Mouse (Mus musculus) WW6 (cell line): ENCODE measurements around the gene Morf4l2.
"Not testable (repeated sequence)": the region's sequence is repeated elsewhere in the genome, so short reads cannot be mapped to it uniquely, and the experiment has no call there.

Experiments used
- DNase-seq: peaks from one replicate; pipeline ENCODE4 v3.0.0-alpha.2; 2013; ENCODE audit warnings: low read depth, low spot score

Morf4l2 gene

DNA sequence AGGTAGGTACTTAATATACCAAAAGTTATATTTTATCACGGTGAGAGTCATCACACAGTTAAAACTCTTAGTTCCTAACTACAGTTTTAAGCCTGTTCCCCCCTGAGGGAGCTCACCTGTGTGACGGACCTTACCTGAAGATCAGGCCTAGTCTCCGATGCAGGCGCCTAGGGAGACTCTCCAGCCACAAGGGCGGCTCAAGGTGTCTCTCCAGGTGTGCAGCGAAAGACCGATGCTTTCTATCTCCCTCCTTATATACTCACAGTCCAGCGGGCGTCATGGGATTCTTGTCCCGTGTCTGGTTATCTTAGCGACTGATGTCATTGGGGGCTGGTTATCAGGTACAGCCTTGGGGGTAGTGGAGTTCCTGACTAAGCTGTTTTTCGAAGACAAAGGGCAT, at the start of gene Morf4l2:
TSS of gene Morf4l2 (minus strand) at position 232 of the 400 bp plus-strand sequence.
- no peak for DNase-seq

DNA sequence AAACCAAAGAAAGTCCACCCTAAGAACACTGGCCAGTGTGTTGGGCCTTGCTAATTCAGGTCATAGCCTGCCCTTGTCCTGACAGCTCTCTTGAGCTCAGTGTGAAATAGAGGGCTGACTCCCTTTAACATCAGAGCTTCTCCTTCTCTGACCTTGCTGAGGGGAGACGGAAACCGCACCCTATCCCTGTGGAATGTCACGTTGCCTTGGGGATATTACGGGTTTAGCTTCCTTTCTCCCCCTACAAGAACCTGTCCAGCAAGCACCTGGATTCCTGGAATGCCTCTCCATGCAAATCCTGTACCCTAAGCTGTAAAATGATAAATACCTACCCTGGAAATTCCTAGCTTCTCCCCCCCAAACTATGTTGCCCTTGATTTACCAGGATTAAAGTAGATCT, 46.0 kb upstream of the Morf4l2 start:
- DNase-seq: peak; percentile 13

- DNase-seq: no peak
These were observed 36.6 kb upstream of the Morf4l2 start, which contains the start of gene Glra4 for GRCm38 (mm10) chrX:136780041-136780440. Glra4 (minus strand) TSS chrX:136780141.

GRCm38 (mm10) chrX:136779262-136779661, 35.8 kb upstream of the Morf4l2 start:
- DNase-seq: no peak

DNA sequence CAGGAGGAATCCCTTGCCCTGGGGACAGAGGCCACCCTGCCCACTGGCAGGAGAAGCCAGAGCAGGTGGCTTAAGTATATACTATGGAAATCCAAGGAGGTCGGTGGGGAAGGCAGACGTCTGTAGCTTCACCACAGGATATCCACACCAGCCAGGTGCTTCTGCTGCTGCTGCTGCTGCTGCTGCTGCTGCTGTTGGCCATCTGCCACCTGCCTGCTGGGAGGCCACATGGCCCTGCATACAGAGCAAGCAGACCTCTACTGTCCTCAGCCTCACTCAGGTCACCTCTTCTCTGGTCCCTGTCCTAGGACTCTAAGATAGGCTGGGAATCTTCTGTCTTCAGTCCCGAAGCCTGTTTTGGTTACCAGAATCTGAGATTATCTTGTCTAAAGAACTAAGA, 34.6 kb upstream of the Morf4l2 start:
- no peak for DNase-seq

- no peak for DNase-seq
These were observed 29.5 kb upstream of the Morf4l2 start for GRCm38 (mm10) chrX:136773035-136773434.

GRCm38 (mm10) chrX:136761103-136762074, 17.9 kb upstream of the Morf4l2 start:
- no peak for DNase-seq

- DNase-seq: no peak
These were observed 12.0 kb upstream of the Morf4l2 start for GRCm38 (mm10) chrX:136755464-136755863.

- no peak for DNase-seq
These were observed 5.8 kb upstream of the Morf4l2 start for GRCm38 (mm10) chrX:136749329-136749728.

DNA sequence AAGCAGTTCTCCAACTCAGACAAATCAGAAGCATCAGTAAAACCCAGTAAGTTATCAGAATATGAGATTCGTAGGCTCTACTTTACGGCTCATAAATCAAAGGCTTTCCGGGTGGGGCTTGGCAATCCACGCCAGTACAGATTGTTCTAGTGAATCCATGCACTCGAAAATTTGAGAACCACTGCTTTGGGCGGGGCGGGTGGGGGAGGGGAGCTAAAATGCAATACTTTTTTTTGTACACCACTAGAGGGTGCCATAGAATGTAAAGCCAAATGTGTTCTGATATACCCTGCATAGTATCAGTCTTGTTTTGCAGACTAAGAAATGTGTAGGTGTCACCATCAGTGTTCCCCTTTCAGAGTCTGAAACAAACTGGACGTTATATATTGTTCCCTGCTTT, 1.2 kb upstream of the Morf4l2 start:
- no peak for DNase-seq

- DNase-seq: no peak
These were observed 808 bp downstream of the Morf4l2 start for GRCm38 (mm10) chrX:136742661-136743103.

DNA sequence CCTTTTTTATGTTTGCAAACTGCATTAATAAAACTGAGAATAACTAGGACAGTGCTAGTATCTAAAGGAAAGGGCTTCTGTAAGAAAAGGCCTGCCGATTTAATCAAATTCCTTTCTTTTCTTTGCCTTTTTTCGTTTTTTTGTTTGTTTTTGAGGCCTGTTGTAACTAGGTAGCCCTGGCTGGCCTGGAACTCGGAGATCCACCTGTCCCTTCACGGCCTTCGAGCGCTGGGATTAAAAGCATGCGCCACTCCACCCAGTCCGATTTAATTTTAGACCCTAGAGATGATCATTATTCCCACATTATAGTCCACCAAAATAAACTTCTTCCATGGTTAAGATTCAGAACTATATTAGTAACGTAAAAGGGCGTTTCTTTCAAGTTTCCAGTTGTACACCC, 1.2 kb downstream of the Morf4l2 start:
- no peak for DNase-seq

- no peak for DNase-seq
These were observed 1.8 kb downstream of the Morf4l2 start for GRCm38 (mm10) chrX:136741651-136742201.

DNA sequence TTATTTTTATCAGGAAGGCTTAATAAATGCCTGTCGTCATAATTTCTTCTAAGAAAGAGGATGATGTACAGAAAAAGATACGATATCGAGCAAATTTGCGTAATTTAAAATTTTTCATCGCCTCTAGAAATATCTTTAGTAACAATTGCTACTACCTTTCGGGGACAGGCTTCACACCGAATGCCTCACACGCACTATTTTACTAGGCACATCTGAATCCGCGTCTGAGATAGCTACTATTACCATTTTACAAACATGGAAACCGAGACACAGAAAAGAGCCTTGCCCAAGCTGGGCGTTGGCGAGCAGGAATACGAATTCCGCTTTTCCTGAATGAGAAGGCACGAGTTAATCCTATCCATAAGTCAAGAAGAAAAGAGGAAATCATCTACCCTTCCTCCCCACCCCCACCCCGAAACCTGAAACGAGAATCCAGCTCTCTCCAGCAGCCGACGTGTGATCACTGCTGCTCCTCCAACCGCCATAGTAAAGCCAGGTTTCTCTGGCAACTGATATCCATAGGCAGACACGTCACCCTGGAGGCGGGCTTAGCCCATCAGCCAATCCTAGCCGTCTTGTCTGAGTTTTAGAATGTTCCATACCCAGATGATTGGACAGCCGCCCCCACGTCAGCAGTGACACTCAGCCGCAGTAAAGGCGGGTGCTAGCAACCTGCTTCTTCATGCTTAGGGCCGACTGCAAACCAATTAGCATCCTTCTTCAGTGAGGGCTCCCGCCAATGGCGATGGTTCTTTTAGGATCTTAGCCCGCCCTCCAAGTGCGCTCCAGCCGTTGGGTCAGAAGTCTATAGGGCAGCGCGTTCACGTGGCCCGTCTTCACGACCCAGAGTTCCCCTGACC, 2.5 kb downstream of the Morf4l2 start:
- DNase-seq: peak; percentile 80

- DNase-seq: no peak
These were observed 3.3 kb downstream of the Morf4l2 start for GRCm38 (mm10) chrX:136740087-136740790.

- DNase-seq: no peak
These were observed 11.5 kb downstream of the Morf4l2 start for GRCm38 (mm10) chrX:136732016-136732415.

DNA sequence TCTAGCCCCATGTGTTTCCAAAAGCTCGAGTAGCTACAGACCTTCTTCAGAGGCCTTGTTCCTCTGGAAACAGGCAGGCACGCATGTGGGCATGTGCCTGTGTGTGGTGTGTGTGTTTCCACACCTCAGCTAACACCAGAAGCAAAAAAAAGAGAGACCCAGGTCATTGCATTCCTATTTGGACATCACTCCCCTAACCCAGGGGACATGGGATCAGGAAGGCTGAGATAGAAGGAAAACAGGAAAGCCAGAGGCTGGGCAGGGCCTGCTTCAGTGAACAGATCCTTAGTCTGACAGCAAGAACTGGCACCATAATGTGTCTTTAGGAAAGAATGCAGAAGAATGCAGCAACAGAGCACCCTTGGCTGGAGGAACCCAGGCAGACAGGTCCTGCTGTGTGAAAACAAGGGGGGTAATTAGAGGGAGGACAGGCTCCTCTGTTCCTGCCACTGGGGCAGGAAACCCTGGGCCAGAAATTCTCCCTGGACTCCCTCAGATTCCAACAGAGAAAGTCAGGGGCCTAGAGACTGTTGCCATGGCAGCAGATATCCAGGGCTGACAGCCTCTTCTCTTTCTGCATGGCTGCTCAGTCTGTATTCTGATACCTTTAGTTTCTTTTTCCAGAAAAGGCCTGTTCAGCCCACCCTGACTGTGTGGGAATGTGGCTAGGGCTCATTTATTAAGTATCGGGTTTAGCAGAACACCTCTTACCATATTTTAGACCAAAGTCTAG, 28.6 kb downstream of the Morf4l2 start:
- not testable (repeated sequence) for DNase-seq

DNA sequence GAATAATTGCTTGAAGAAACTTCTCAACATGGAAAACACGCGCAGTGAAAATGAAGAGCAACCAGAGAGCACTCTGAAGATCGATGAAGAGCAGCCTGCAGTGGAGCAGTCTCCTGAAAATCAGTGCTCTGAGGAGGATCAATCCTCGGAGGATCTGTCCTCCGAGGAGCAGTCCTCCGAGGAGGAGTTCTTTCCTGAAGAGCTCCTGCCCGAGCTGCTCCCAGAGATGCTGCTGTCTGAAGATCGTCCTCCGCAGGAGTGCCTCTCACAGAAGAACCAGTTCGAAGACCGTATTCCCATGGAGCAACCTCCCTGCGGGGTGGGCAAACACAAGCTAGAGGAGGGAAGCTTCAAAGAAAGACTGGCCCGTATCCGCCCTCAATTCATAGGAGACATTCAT, 34.7 kb downstream of the Morf4l2 start:
- no peak for DNase-seq

GRCm38 (mm10) chrX:136708168-136708681, 35.3 kb downstream of the Morf4l2 start:
- no peak for DNase-seq

GRCm38 (mm10) chrX:136707446-136708167, 35.9 kb downstream of the Morf4l2 start, which contains the start of gene Tceal1:
Tceal1 (plus strand) TSS chrX:136707982.
- DNase-seq: no peak
